Mouse (Mus musculus): Measurements from ENCODE around the gene Gm49510. TPM values are rescaled to one million over a fixed set of nuclear protein-coding genes. Genes with fewer than 3 reads are reported as not detected.

Gene Gm49510
- polyA plus RNA-seq (2012) = 3.7 and 4.4 TPM in 2 replicates

- TF ChIP-seq GATA1 (IDR thresholded peaks at IDR 0.05; ENCODE audit: low read length) = no peak
Observed at GRCm38 (mm10) chr15:78899409-78899739, at the start of gene Gm49510. Gene Gm49510 (plus strand): TSS chr15:78899667.

GRCm38 (mm10) chr15:78850059-78850824 lies 49.2 kb upstream of the Gm49510 start:
- TF ChIP-seq GATA1 (IDR thresholded peaks at IDR 0.05; ENCODE audit: low read length) = no peak

- no peak for TF ChIP-seq GATA1 (IDR thresholded peaks at IDR 0.05; ENCODE audit: low read length)
Observed at GRCm38 (mm10) chr15:78850944-78851343, 48.5 kb upstream of the Gm49510 start.

- TF ChIP-seq GATA1 (IDR thresholded peaks at IDR 0.05; ENCODE audit: low read length) = no peak
Observed at GRCm38 (mm10) chr15:78851505-78852153, 47.8 kb upstream of the Gm49510 start.

GRCm38 (mm10) chr15:78855303-78855965 lies 44.0 kb upstream of the Gm49510 start, which contains the start of gene Lgals2:
Gene Lgals2 (minus strand): TSS chr15:78855529.
- TF ChIP-seq GATA1 (IDR thresholded peaks at IDR 0.05; ENCODE audit: low read length) = no peak

- TF ChIP-seq GATA1 (IDR thresholded peaks at IDR 0.05; ENCODE audit: low read length) = no peak
Observed at GRCm38 (mm10) chr15:78857009-78857408, 42.5 kb upstream of the Gm49510 start.

GRCm38 (mm10) chr15:78859311-78859710 lies 40.2 kb upstream of the Gm49510 start:
- no peak for TF ChIP-seq GATA1 (IDR thresholded peaks at IDR 0.05; ENCODE audit: low read length)

- TF ChIP-seq GATA1 (IDR thresholded peaks at IDR 0.05; ENCODE audit: low read length) = no peak
Observed at GRCm38 (mm10) chr15:78859714-78860113, 39.8 kb upstream of the Gm49510 start.

- TF ChIP-seq GATA1 (IDR thresholded peaks at IDR 0.05; ENCODE audit: low read length) = no peak
Observed at GRCm38 (mm10) chr15:78862280-78862679, 37.2 kb upstream of the Gm49510 start.

- no peak for TF ChIP-seq GATA1 (IDR thresholded peaks at IDR 0.05; ENCODE audit: low read length)
Observed at GRCm38 (mm10) chr15:78863154-78863553, 36.3 kb upstream of the Gm49510 start.

- TF ChIP-seq GATA1 (IDR thresholded peaks at IDR 0.05; ENCODE audit: low read length) = no peak
Observed at GRCm38 (mm10) chr15:78863852-78864253, 35.6 kb upstream of the Gm49510 start.

GRCm38 (mm10) chr15:78868398-78868797 lies 31.1 kb upstream of the Gm49510 start:
- no peak for TF ChIP-seq GATA1 (IDR thresholded peaks at IDR 0.05; ENCODE audit: low read length)

GRCm38 (mm10) chr15:78868826-78869233 lies 30.6 kb upstream of the Gm49510 start:
- no peak for TF ChIP-seq GATA1 (IDR thresholded peaks at IDR 0.05; ENCODE audit: low read length)

- no peak for TF ChIP-seq GATA1 (IDR thresholded peaks at IDR 0.05; ENCODE audit: low read length)
Observed at GRCm38 (mm10) chr15:78869775-78870174, 29.7 kb upstream of the Gm49510 start.

GRCm38 (mm10) chr15:78872021-78872608 lies 27.4 kb upstream of the Gm49510 start:
- TF ChIP-seq GATA1 (IDR thresholded peaks at IDR 0.05; ENCODE audit: low read length) = no peak
